8 mouse cellular contexts compared by ENCODE assay signal in genomic region chr1:167306451-167307240, GRCm38 (mm10). TPM values are rescaled to one million over a fixed set of nuclear protein-coding genes. Genes with fewer than 3 reads are reported as not detected.
DNase-seq lines count a peak whose midpoint lies in the region; ATAC-seq and TF ChIP-seq lines count a peak whose summit lies in the region.

No protein-coding gene starts in this region.

- TF ChIP-seq POLR2A in MEL (IDR thresholded peaks at IDR 0.05; ENCODE audit: control insufficient read depth in 1 of 2, insufficient read depth in 1 of 2, low read depth in 1 of 2, low read length in 2 of 2, poor library complexity in 1 of 2) = no peak

- no peak for TF ChIP-seq EP300 in MEL (IDR thresholded peaks at IDR 0.05; ENCODE audit: low read depth in 1 of 2, low read length in 2 of 2)

- H3K36me3 ChIP-seq in MEL (ENCODE audit: control insufficient read depth in 1 of 2, insufficient read depth in 2 of 2, low read length in 2 of 2) = peaks cover 0 to 27% of the 10 kb centered on the region in 2 experiments; a peak in 3 of 4 replicates
- peaks cover 4% of the 10 kb centered on the region; the same call in 1 of the 2 replicates for H3K36me3 ChIP-seq in liver, embryonic 16.5 days (ENCODE audit: control insufficient read depth, insufficient read depth)
- 0 out of 2 replicates have a peak, but pooled peaks cover 4% of the 10 kb centered on the region for H3K36me3 ChIP-seq in hindbrain, embryonic 12.5 days

- 0 out of 2 replicates have a peak overlapping the region, but pooled peaks have one; percentile 31 for H3K9ac ChIP-seq in MEL (ENCODE audit: control insufficient read depth, low read depth, low read length, poor library complexity, severe bottlenecking)
- no peak overlapping the region for H3K9ac ChIP-seq in liver, embryonic 16.5 days (ENCODE audit: low read depth, low read length)
- no peak overlapping the region for H3K9ac ChIP-seq in hindbrain, embryonic 12.5 days

- no peak overlapping the region for H3K4me2 ChIP-seq in liver, embryonic 16.5 days (ENCODE audit: low read depth, low read length)
- H3K4me2 ChIP-seq in hindbrain, embryonic 12.5 days (replicated peaks) = no peak overlapping the region

- peaks cover 0 to 2% of the 10 kb centered on the region in 2 experiments; a peak in 2 of 4 replicates for H3K27me3 ChIP-seq in MEL (ENCODE audit: control insufficient read depth in 1 of 2, insufficient read depth in 2 of 2, low read length in 2 of 2)
- H3K27me3 ChIP-seq in liver, embryonic 16.5 days (ENCODE audit: control insufficient read depth, insufficient read depth, low read depth, low read length) = no peaks in the 10 kb centered on the region
- no peaks in the 10 kb centered on the region for H3K27me3 ChIP-seq in hindbrain, embryonic 12.5 days

- DNase-seq in layer of hippocampus, adult 11-12 months (ENCODE audit: low spot score) = peak; percentile 56
- DNase-seq in layer of hippocampus, adult 9-10 months (ENCODE audit: low spot score) = no peak
- DNase-seq in MEL (ENCODE audit: low read depth, low spot score) = peak; percentile 85
- peak; percentile 39 to 45 for DNase-seq in cerebellum, adult 18-20 months
- peak; percentile 32 to 42 for DNase-seq in heart, postnatal 36 days
- DNase-seq in right cerebral cortex, postnatal 4 days = peak; percentile 26

- peaks cover 23% of the 10 kb centered on the region for H3K79me2 ChIP-seq in MEL (ENCODE audit: control insufficient read depth, insufficient read depth, low read length, poor library complexity)

- WGBS in liver, embryonic 16.5 days (ENCODE audit: insufficient replicate concordance) = 44% methylated on average over 5 of the region's 5 CpGs
- 73% methylated on average over 5 of the region's 5 CpGs for WGBS in hindbrain, embryonic 12.5 days

- TF ChIP-seq RAD21 in MEL (IDR thresholded peaks at IDR 0.05; ENCODE audit: low read depth, low read length) = peak; percentile 40

- no peak overlapping the region for H3K27ac ChIP-seq in MEL (ENCODE audit: control insufficient read depth, low read depth, low read length)
- 0 out of 2 replicates have a peak overlapping the region, but pooled peaks have one; percentile 28 for H3K27ac ChIP-seq in liver, embryonic 16.5 days (ENCODE audit: low read length)
- no peak overlapping the region for H3K27ac ChIP-seq in hindbrain, embryonic 12.5 days

- TF ChIP-seq CTCF in MEL (IDR thresholded peaks at IDR 0.05 in 2 of 3, conservative IDR thresholded peaks at IDR 0.05 in 1 of 3; ENCODE audit: control insufficient read depth in 1 of 3, insufficient read depth in 1 of 3, low read depth in 2 of 3, low read length in 3 of 3, poor library complexity in 1 of 3, severe bottlenecking in 1 of 3) = peak; percentile 55 to 79 (median 64); a peak in 5 of 6 replicates

- intact Hi-C loops in heart, postnatal 36 days (cut with DNase I) = no loop called here

- H3K4me1 ChIP-seq in MEL (ENCODE audit: control insufficient read depth in 1 of 2, insufficient read depth in 2 of 2, low read length in 2 of 2) = peaks cover 0 to 12% of the 10 kb centered on the region in 2 experiments; a peak in 3 of 4 replicates
- H3K4me1 ChIP-seq in liver, embryonic 16.5 days (ENCODE audit: control insufficient read depth, low read depth, low read length) = peaks cover 19% of the 10 kb centered on the region
- peaks cover 7% of the 10 kb centered on the region for H3K4me1 ChIP-seq in hindbrain, embryonic 12.5 days

- no peak for ATAC-seq in liver, embryonic 16.5 days (ENCODE audit: low read depth)
- ATAC-seq in hindbrain, embryonic 12.5 days (ENCODE audit: low FRiP score) = no peak

- no peaks in the 10 kb centered on the region for H3K9me3 ChIP-seq in MEL (replicated peaks; ENCODE audit: insufficient read depth, low read length)
- H3K9me3 ChIP-seq in liver, embryonic 16.5 days (replicated peaks; ENCODE audit: control insufficient read depth, low read length) = no peaks in the 10 kb centered on the region
- no peaks in the 10 kb centered on the region for H3K9me3 ChIP-seq in hindbrain, embryonic 12.5 days (replicated peaks)

- H3K4me3 ChIP-seq in MEL (ENCODE audit: control insufficient read depth in 1 of 2, insufficient read depth in 1 of 2, low read depth in 2 of 2, low read length in 2 of 2) = no peak overlapping the region
- no peak overlapping the region for H3K4me3 ChIP-seq in liver, embryonic 16.5 days (ENCODE audit: low read depth, low read length)
- H3K4me3 ChIP-seq in hindbrain, embryonic 12.5 days = no peak overlapping the region

TF ChIP-seq in MEL, 35 proteins besides CTCF, POLR2A, EP300 and RAD21:
- no peak for TF ChIP-seq ZKSCAN1 (IDR thresholded peaks at IDR 0.05; ENCODE audit: low read depth, low read length)
- TF ChIP-seq GABPA (IDR thresholded peaks at IDR 0.05; ENCODE audit: low read depth, low read length) = no peak
- TF ChIP-seq SMC3 (IDR thresholded peaks at IDR 0.05; ENCODE audit: low read depth, low read length) = peak; percentile 50
- no peak for TF ChIP-seq HCFC1 (IDR thresholded peaks at IDR 0.05; ENCODE audit: low read depth, low read length)

RNA-seq across cellular contexts. Expression of gene Tmco1, which starts 1.5 kb away (rescaled TPM):
- total RNA-seq in MEL (2012; rRNA removed) = 126 and 128 TPM in 2 replicates
- polyA plus RNA-seq in MEL (2012; ENCODE audit: insufficient read depth in 1 of 2, insufficient read length in 2 of 2, low read depth in 1 of 2, low replicate concordance in 2 of 2, missing spikeins in 1 of 2) = 100 to 1,000 TPM in 1 of 2 experiments, not detected in 1; 110 TPM
- 10 to 100 TPM; 87.5 to 93.7 TPM for total RNA-seq in heart, postnatal 36 days (2021)
- polyA plus RNA-seq in liver, embryonic 16.5 days (2015; fragmentation: Nextera tagmentation; extraction: Ambion mirVana) = 57.3 and 61.3 TPM in 2 replicates
- 75.1 and 76.4 TPM in 2 replicates for polyA plus RNA-seq in hindbrain, embryonic 12.5 days (2016; fragmentation: Nextera tagmentation; extraction: Ambion mirVana)

RNA-seq across cellular contexts. Expression of gene Uck2, which starts 21.5 kb away (rescaled TPM):
- total RNA-seq in MEL (2012; rRNA removed) = 191 and 213 TPM in 2 replicates
- polyA plus RNA-seq in MEL (2012; ENCODE audit: insufficient read depth in 1 of 2, insufficient read length in 2 of 2, low read depth in 1 of 2, low replicate concordance in 2 of 2, missing spikeins in 1 of 2) = 100 to 1,000 TPM; 290 to 643 TPM
- total RNA-seq in heart, postnatal 36 days (2021) = 10 to 100 TPM; 52.8 to 54.2 TPM
- 28.9 and 30.8 TPM in 2 replicates for polyA plus RNA-seq in liver, embryonic 16.5 days (2015; fragmentation: Nextera tagmentation; extraction: Ambion mirVana)
- polyA plus RNA-seq in hindbrain, embryonic 12.5 days (2016; fragmentation: Nextera tagmentation; extraction: Ambion mirVana) = 98.6 and 112 TPM in 2 replicates

RNA-seq across cellular contexts. Expression of gene Aldh9a1, which starts 43.1 kb away (rescaled TPM):
- total RNA-seq in MEL (2012; rRNA removed) = 14.3 and 16.2 TPM in 2 replicates
- polyA plus RNA-seq in MEL (2012; ENCODE audit: insufficient read depth in 1 of 2, insufficient read length in 2 of 2, low read depth in 1 of 2, low replicate concordance in 2 of 2, missing spikeins in 1 of 2) = 10 to 100 TPM in 1 of 2 experiments, not detected in 1; 78.2 TPM
- 10 to 100 TPM; 22.9 to 24.4 TPM for total RNA-seq in heart, postnatal 36 days (2021)
- 74.4 and 75.8 TPM in 2 replicates for polyA plus RNA-seq in liver, embryonic 16.5 days (2015; fragmentation: Nextera tagmentation; extraction: Ambion mirVana)
- polyA plus RNA-seq in hindbrain, embryonic 12.5 days (2016; fragmentation: Nextera tagmentation; extraction: Ambion mirVana) = 37.2 and 39.3 TPM in 2 replicates
